Mouse (Mus musculus) ES-Bruce4 (cell line): ENCODE measurements around the gene Grwd1. TPM values are rescaled to one million over a fixed set of nuclear protein-coding genes. Genes with fewer than 3 reads are reported as not detected.

ENCODE experiments used
- H3K27ac ChIP-seq: 2 replicates; pipeline ENCODE4 v1.5.1; 2012; ENCODE audit warnings: low read length, inconsistent platforms; ENCODE audit not compliant: insufficient read depth
- H3K27me3 ChIP-seq: 2 replicates; pipeline ENCODE4 v1.6.1; 2012; ENCODE audit warnings: mild to moderate bottlenecking, low read length, inconsistent platforms; ENCODE audit not compliant: control insufficient read depth, poor library complexity, insufficient read depth, severe bottlenecking
- H3K36me3 ChIP-seq: 2 replicates; pipeline ENCODE4 v1.6.1; 2012; ENCODE audit warnings: inconsistent platforms, mild to moderate bottlenecking, low read length, moderate library complexity; ENCODE audit not compliant: control insufficient read depth, poor library complexity, insufficient read depth, severe bottlenecking
- H3K4me1 ChIP-seq: one replicate; pipeline ENCODE4 v1.8.1; 2011; ENCODE audit warnings: low read length; ENCODE audit not compliant: control insufficient read depth, insufficient read depth
- H3K4me3 ChIP-seq: 2 replicates; pipeline ENCODE4 v1.5.1; 2011; ENCODE audit warnings: low read depth, mild to moderate bottlenecking, low read length
- H3K9ac ChIP-seq: 2 replicates; pipeline ENCODE4 v1.6.1; 2012; ENCODE audit warnings: low read depth, mild to moderate bottlenecking, inconsistent platforms; ENCODE audit not compliant: poor library complexity, severe bottlenecking
- H3K9me3 ChIP-seq: replicated peaks from 2 replicates; pipeline ENCODE4 v1.6.1; 2012; ENCODE audit warnings: mild to moderate bottlenecking, low read length, inconsistent platforms; ENCODE audit not compliant: control insufficient read depth, poor library complexity, insufficient read depth, severe bottlenecking
- CTCF ChIP-seq: IDR thresholded peaks from one replicate; pipeline ENCODE4 v1.8.1; 2011; ENCODE audit warnings: low read depth, low read length
- EP300 ChIP-seq: IDR thresholded peaks from 2 replicates; pipeline ENCODE4 v1.6.1; 2011; ENCODE audit warnings: low read depth, low read length; ENCODE audit not compliant: insufficient read depth
- POLR2A ChIP-seq: IDR thresholded peaks from one replicate; pipeline ENCODE4 v1.8.1; 2011; ENCODE audit warnings: low read length; ENCODE audit not compliant: insufficient read depth
- polyA plus RNA-seq: library from polyadenylated mRNA; stranded (reverse); fragments of >200 nt; gene quantifications from 2 replicates; pipeline ENCODE4 v1.2.4, GENCODE M21; 2011; ENCODE audit warnings: low read depth; ENCODE audit not compliant: missing spikeins, insufficient read depth, insufficient read length

Grwd1 gene
- polyA plus RNA-seq, 1 experiment = 32.3 TPM

DNA sequence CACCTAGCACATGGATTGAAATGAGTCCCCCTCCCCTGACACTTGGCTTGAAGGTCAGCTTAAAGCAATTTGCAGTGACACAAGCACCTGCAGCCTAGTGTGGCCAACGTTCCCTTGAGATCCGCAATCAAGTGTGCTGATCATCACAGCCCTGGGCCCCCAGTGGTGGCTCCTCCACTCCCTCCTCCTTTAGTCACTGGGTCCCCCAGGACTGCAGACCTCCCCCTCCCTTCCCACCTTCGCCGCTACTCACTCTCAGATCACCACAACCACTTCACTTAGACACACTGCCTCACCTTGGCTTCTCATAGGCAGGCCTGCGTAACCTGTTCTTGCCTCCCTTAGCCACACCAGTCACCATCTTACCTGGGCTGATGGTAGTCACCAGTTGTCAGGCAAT is 24.8 kb downstream of the Grwd1 start:
- TF ChIP-seq EP300 (no peak), POLR2A (no peak)
- Histone ChIP-seq H3K36me3 (peaks cover 25% of the 10 kb centered on the region), H3K4me3 (no peak overlapping the region), H3K27ac (no peak overlapping the region), H3K9ac (no peak overlapping the region), H3K4me1 (no peaks in the 10 kb centered on the region), H3K27me3 (no peaks in the 10 kb centered on the region), H3K9me3 (no peaks in the 10 kb centered on the region)

DNA sequence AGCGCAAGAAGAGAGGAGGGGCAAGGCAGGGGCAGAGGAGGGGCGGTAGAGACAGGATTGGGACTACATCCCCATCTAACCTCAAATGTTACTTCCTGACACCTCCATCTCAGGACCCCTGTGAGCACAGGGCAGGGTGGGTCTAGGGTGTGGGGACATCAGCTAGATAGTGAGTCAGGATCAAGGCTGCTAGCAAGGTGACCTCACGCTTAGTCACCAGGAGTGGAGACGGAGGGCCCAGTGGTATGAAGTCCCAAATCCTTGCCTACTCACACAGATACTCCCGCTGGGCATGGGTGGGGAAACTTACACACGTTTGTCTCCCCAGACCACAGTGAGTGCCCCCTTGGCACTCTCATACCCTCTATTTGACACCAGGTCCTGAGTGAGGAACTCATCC is 28.2 kb downstream of the Grwd1 start:
- Histone ChIP-seq H3K4me1 (peaks cover 2% of the 10 kb centered on the region), H3K9me3 (no peaks in the 10 kb centered on the region), H3K36me3 (peaks cover 5% of the 10 kb centered on the region), H3K9ac (no peak overlapping the region), H3K27me3 (no peaks in the 10 kb centered on the region), H3K4me3 (no peak overlapping the region), H3K27ac (no peak overlapping the region)
- TF ChIP-seq CTCF = no peak
- no peak for TF ChIP-seq POLR2A
- TF ChIP-seq EP300 = no peak

- no peak overlapping the region for H3K9ac ChIP-seq
- no peaks in the 10 kb centered on the region for H3K36me3 ChIP-seq
Measured at GRCm38 (mm10) chr7:45801348-45801747, 29.4 kb downstream of the Grwd1 start.

DNA sequence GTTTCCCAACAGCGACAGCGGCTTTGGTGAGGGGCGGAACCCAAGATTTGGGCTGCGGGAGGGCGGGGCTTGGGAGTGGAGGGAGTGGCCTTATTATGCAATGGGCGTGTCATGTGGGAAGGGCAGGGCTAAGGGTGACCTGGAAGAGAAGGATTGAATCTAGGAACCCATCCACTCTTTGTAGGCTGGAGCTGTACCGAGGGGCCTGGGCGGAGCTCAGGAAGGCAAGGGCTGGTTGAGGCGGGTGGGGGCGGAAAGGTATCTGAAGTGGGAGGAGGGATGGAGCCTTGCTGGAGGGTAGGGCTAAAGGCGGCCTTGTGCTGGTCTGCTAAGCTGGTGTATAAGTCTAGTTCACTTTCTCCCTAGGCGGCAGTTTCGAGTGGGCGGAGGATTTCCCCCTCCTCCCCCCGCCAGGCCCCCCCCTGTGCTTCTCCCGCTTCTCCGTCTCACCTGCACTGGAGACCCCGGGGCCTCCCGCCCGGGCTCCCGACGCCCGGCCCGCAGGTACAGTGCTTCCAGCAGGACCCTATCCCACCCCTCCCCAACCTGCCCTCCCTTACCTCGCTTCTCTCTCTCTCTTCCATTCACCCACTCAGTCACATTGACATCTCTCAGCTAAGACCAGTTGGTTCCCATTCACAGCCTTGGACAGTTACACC is 30.1 kb downstream of the Grwd1 start:
- H3K9ac ChIP-seq = peak overlapping the region; percentile 37
- H3K27me3 ChIP-seq = no peaks in the 10 kb centered on the region
- no peaks in the 10 kb centered on the region for H3K9me3 ChIP-seq
- no peaks in the 10 kb centered on the region for H3K36me3 ChIP-seq
- H3K27ac ChIP-seq = no peak overlapping the region
- peaks cover 6% of the 10 kb centered on the region for H3K4me1 ChIP-seq
- TF ChIP-seq POLR2A (no peak), CTCF (no peak), EP300 (no peak)
- H3K4me3 ChIP-seq = peak overlapping the region; percentile 70

More at GRCm38 (mm10) chr7:45801348-45801747, 29.4 kb downstream of the Grwd1 start:
- Histone ChIP-seq H3K9me3 (no peaks in the 10 kb centered on the region), H3K4me3 (peak overlapping the region; percentile 70), H3K27me3 (no peaks in the 10 kb centered on the region), H3K27ac (no peak overlapping the region), H3K4me1 (peaks cover 6% of the 10 kb centered on the region)
- TF ChIP-seq EP300 (0 out of 2 replicates have a peak, but pooled peaks have one; percentile 52), POLR2A (no peak), CTCF (peak; percentile 100)

- 0 out of 2 replicates have a peak overlapping the region, but pooled peaks have one; percentile 9 for H3K9ac ChIP-seq
- no peak overlapping the region for H3K4me3 ChIP-seq
- H3K27me3 ChIP-seq = no peaks in the 10 kb centered on the region
Measured at GRCm38 (mm10) chr7:45800001-45800400, 30.7 kb downstream of the Grwd1 start.

GRCm38 (mm10) chr7:45798931-45799330 is 31.8 kb downstream of the Grwd1 start:
- peaks cover 6% of the 10 kb centered on the region for H3K4me1 ChIP-seq
- H3K4me3 ChIP-seq = peak overlapping the region; percentile 39
- TF ChIP-seq CTCF (no peak), EP300 (no peak), POLR2A (no peak)
- H3K36me3 ChIP-seq = no peaks in the 10 kb centered on the region
- no peak overlapping the region for H3K27ac ChIP-seq
- no peaks in the 10 kb centered on the region for H3K9me3 ChIP-seq
- no peaks in the 10 kb centered on the region for H3K27me3 ChIP-seq
- peak overlapping the region; percentile 55; the same call in 1 of the 2 replicates for H3K9ac ChIP-seq

More at GRCm38 (mm10) chr7:45800001-45800400, 30.7 kb downstream of the Grwd1 start:
- no peaks in the 10 kb centered on the region for H3K9me3 ChIP-seq
- peaks cover 6% of the 10 kb centered on the region for H3K4me1 ChIP-seq
- TF ChIP-seq CTCF = no peak
- no peaks in the 10 kb centered on the region for H3K36me3 ChIP-seq
- peak overlapping the region; percentile 45; the same call in 1 of the 2 replicates for H3K27ac ChIP-seq
